Mouse (Mus musculus): ENCODE measurements around the gene Atg9a. TPM values are rescaled to one million over a fixed set of nuclear protein-coding genes. Genes with fewer than 3 reads are reported as not detected.
A peak's percentile ranks its signal among the peaks of the same experiment; 100 is the strongest.

The Atg9a gene
- total and polyA plus RNA-seq, 3 experiments: 7.8 to 26.1 TPM; not detected in 1

- peak; percentile 81; the same call in 1 of the 2 replicates for TF ChIP-seq POLR2AphosphoS5 (IDR thresholded peaks at IDR 0.05; ENCODE audit: borderline replicate concordance, low read depth, low read length)
- TF ChIP-seq MAZ (IDR thresholded peaks at IDR 0.05; ENCODE audit: low read depth, low read length): no peak
- TF ChIP-seq EP300 (IDR thresholded peaks at IDR 0.05; ENCODE audit: low read depth in 1 of 2, low read length in 2 of 2): no peak
- no peak for TF ChIP-seq ZNF384 (IDR thresholded peaks at IDR 0.05; ENCODE audit: low read depth, low read length)
- TF ChIP-seq POLR2AphosphoS2 (IDR thresholded peaks at IDR 0.05; ENCODE audit: low read length): no peak
- TF ChIP-seq SMC3 (IDR thresholded peaks at IDR 0.05; ENCODE audit: low read depth, low read length): no peak
- peak; percentile 45; the same call in 1 of the 2 replicates for TF ChIP-seq NRF1 (IDR thresholded peaks at IDR 0.05; ENCODE audit: insufficient read depth, low read depth, low read length, poor library complexity, severe bottlenecking)
- TF ChIP-seq RCOR1 (IDR thresholded peaks at IDR 0.05; ENCODE audit: low read depth, low read length): no peak
- no peak for TF ChIP-seq CHD1 (IDR thresholded peaks at IDR 0.05; ENCODE audit: low read depth, low read length)
- no peak for TF ChIP-seq RAD21 (IDR thresholded peaks at IDR 0.05; ENCODE audit: low read depth, low read length)
These were observed 50.4 kb downstream of the Atg9a start (continued) for GRCm38 (mm10) chr1:75141486-75142190.

GRCm38 (mm10) chr1:75140601-75141190 is 51.3 kb downstream of the Atg9a start:
- Histone ChIP-seq H3K36me3 (ENCODE audit: control insufficient read depth in 1 of 2, insufficient read depth in 2 of 2, low read length in 2 of 2) (peaks cover 4 to 36% of the 10 kb centered on the region in 2 experiments; a peak in 3 of 4 replicates), H3K27me3 (ENCODE audit: control insufficient read depth in 1 of 2, insufficient read depth in 2 of 2, low read length in 2 of 2) (no peaks in the 10 kb centered on the region), H3K9ac (ENCODE audit: control insufficient read depth, low read depth, low read length, poor library complexity, severe bottlenecking) (peak overlapping the region; percentile 93), H3K27ac (ENCODE audit: control insufficient read depth, low read depth, low read length) (peak overlapping the region; percentile 91), H3K4me3 (ENCODE audit: control insufficient read depth in 1 of 2, insufficient read depth in 1 of 2, low read depth in 2 of 2, low read length in 2 of 2) (peak overlapping the region; percentile 88 to 94), H3K4me1 (ENCODE audit: control insufficient read depth in 1 of 2, insufficient read depth in 2 of 2, low read length in 2 of 2) (peaks cover 14 to 37% of the 10 kb centered on the region in 2 experiments), H3K9me3 (replicated peaks; ENCODE audit: insufficient read depth, low read length) (no peaks in the 10 kb centered on the region), H3K79me2 (ENCODE audit: control insufficient read depth, insufficient read depth, low read length, poor library complexity) (peaks cover 38% of the 10 kb centered on the region)
- DNase-seq (ENCODE audit: low read depth, low spot score): peak; percentile 44
- TF ChIP-seq MXI1 (IDR thresholded peaks at IDR 0.05; ENCODE audit: low read depth, low read length) (peak; percentile 18; the same call in 1 of the 2 replicates), E2F4 (IDR thresholded peaks at IDR 0.05; ENCODE audit: borderline replicate concordance, low read depth, low read length) (no peak)

GRCm38 (mm10) chr1:75138448-75138847 is 53.5 kb downstream of the Atg9a start:
- H3K27ac ChIP-seq (ENCODE audit: control insufficient read depth, low read depth, low read length): no peak overlapping the region
- DNase-seq (ENCODE audit: low read depth, low spot score): no peak

More at GRCm38 (mm10) chr1:75138448-75138847, 53.5 kb downstream of the Atg9a start:
- Histone ChIP-seq H3K4me3 (ENCODE audit: control insufficient read depth in 1 of 2, insufficient read depth in 1 of 2, low read depth in 2 of 2, low read length in 2 of 2) (no peak overlapping the region), H3K9me3 (replicated peaks; ENCODE audit: insufficient read depth, low read length) (no peaks in the 10 kb centered on the region), H3K79me2 (ENCODE audit: control insufficient read depth, insufficient read depth, low read length, poor library complexity) (peaks cover 29% of the 10 kb centered on the region), H3K36me3 (ENCODE audit: control insufficient read depth in 1 of 2, insufficient read depth in 2 of 2, low read length in 2 of 2) (peaks cover 4 to 38% of the 10 kb centered on the region in 2 experiments; a peak in 3 of 4 replicates), H3K27me3 (ENCODE audit: control insufficient read depth in 1 of 2, insufficient read depth in 2 of 2, low read length in 2 of 2) (no peaks in the 10 kb centered on the region), H3K4me1 (ENCODE audit: control insufficient read depth in 1 of 2, insufficient read depth in 2 of 2, low read length in 2 of 2) (peaks cover 14 to 43% of the 10 kb centered on the region in 2 experiments), H3K9ac (ENCODE audit: control insufficient read depth, low read depth, low read length, poor library complexity, severe bottlenecking) (no peak overlapping the region)
- TF ChIP-seq MAZ (IDR thresholded peaks at IDR 0.05; ENCODE audit: low read depth, low read length) (no peak), SIN3A (IDR thresholded peaks at IDR 0.05; ENCODE audit: low read length) (no peak), MAX (IDR thresholded peaks at IDR 0.05; ENCODE audit: low read length) (no peak), POLR2AphosphoS5 (IDR thresholded peaks at IDR 0.05; ENCODE audit: borderline replicate concordance, low read depth, low read length) (no peak), UBTF (IDR thresholded peaks at IDR 0.05; ENCODE audit: borderline replicate concordance, insufficient read depth, low read depth, low read length) (no peak), TAL1 (IDR thresholded peaks at IDR 0.05; ENCODE audit: low read length) (peak; percentile 21; the same call in 1 of the 2 replicates), RCOR1 (IDR thresholded peaks at IDR 0.05; ENCODE audit: low read depth, low read length) (no peak), ZC3H11A (IDR thresholded peaks at IDR 0.05; ENCODE audit: low read depth, low read length) (no peak)
